Mouse (Mus musculus): ENCODE measurements at regions not wholly inside any gene's neighbourhood (a gene's known extent, or its start where the extent isn't known, plus 50 kb on each side); places are given as distances from the start of the nearest gene placed in this dataset.

DNA sequence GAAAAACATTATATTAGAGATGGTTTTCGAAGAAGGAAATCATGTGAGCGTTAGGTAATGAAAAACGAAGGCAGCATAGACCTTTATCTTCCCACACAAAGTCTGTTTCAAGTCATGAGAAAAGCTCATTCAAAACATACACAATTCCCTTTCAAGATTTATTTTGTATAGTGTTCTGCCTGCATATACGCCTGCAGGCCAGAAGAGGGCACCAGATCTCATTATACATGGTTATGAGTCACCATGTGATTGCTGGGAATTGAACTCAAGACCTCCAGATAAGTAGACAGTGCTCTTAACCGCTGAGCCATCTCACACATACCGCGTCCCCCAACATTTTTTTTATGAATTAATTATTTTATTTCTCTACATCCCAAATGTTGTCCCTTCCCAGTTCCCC lies 578.3 kb upstream of the Ccdc54 start:
- no peaks in the 10 kb centered on the region for H3K9me3 ChIP-seq (replicated peaks; ENCODE audit: insufficient read depth, low read length)
- H3K4me3 ChIP-seq (ENCODE audit: control insufficient read depth in 1 of 2, insufficient read depth in 1 of 2, low read depth in 2 of 2, low read length in 2 of 2), result no peak overlapping the region
- H3K4me1 ChIP-seq (ENCODE audit: control insufficient read depth in 1 of 2, insufficient read depth in 2 of 2, low read length in 2 of 2), result no peaks in the 10 kb centered on the region
- peak; percentile 2 for DNase-seq (ENCODE audit: low read depth, low spot score)
- H3K27ac ChIP-seq (ENCODE audit: control insufficient read depth, low read depth, low read length), result no peak overlapping the region
- H3K36me3 ChIP-seq (ENCODE audit: control insufficient read depth in 1 of 2, insufficient read depth in 2 of 2, low read length in 2 of 2), result no peaks in the 10 kb centered on the region
- no peak overlapping the region for H3K9ac ChIP-seq (ENCODE audit: control insufficient read depth, low read depth, low read length, poor library complexity, severe bottlenecking)
- H3K27me3 ChIP-seq (ENCODE audit: control insufficient read depth in 1 of 2, insufficient read depth in 2 of 2, low read length in 2 of 2), result no peaks in the 10 kb centered on the region
- no peaks in the 10 kb centered on the region for H3K79me2 ChIP-seq (ENCODE audit: control insufficient read depth, insufficient read depth, low read length, poor library complexity)
- TF ChIP-seq TBP (IDR thresholded peaks at IDR 0.05; ENCODE audit: low read depth, low read length) (no peak), MEF2A (IDR thresholded peaks at IDR 0.05; ENCODE audit: extremely low read depth, insufficient replicate concordance, low read depth, low read length, poor library complexity, severe bottlenecking) (no peak), ZC3H11A (IDR thresholded peaks at IDR 0.05; ENCODE audit: low read depth, low read length) (no peak), RAD21 (IDR thresholded peaks at IDR 0.05; ENCODE audit: low read depth, low read length) (peak; percentile 21), SMC3 (IDR thresholded peaks at IDR 0.05; ENCODE audit: low read depth, low read length) (peak; percentile 45), KAT2A (conservative IDR thresholded peaks at IDR 0.05; ENCODE audit: low read depth, low read length) (no peak), CTCF (IDR thresholded peaks at IDR 0.05 in 2 of 3, conservative IDR thresholded peaks at IDR 0.05 in 1 of 3; ENCODE audit: control insufficient read depth in 1 of 3, insufficient read depth in 1 of 3, low read depth in 2 of 3, low read length in 3 of 3, poor library complexity in 1 of 3, severe bottlenecking in 1 of 3) (peak in 2 of 3 experiments; percentile 39 to 41; a peak in 3 of 6 replicates), MAZ (IDR thresholded peaks at IDR 0.05; ENCODE audit: low read depth, low read length) (no peak), USF2 (IDR thresholded peaks at IDR 0.05; ENCODE audit: borderline replicate concordance in 1 of 2, insufficient read depth in 1 of 2, low read depth in 1 of 2, low read length in 2 of 2) (no peak), MYB (IDR thresholded peaks at IDR 0.05; ENCODE audit: low read depth, low read length) (no peak), CHD2 (IDR thresholded peaks at IDR 0.05; ENCODE audit: low read length) (no peak), POLR2A (IDR thresholded peaks at IDR 0.05; ENCODE audit: control insufficient read depth in 1 of 2, insufficient read depth in 1 of 2, low read depth in 1 of 2, low read length in 2 of 2, poor library complexity in 1 of 2) (no peak), ETS1 (IDR thresholded peaks at IDR 0.05; ENCODE audit: low read depth, low read length) (no peak), MAFK (IDR thresholded peaks at IDR 0.05; ENCODE audit: borderline replicate concordance, low read depth, low read length) (no peak)

- no peaks in the 10 kb centered on the region for H3K9me3 ChIP-seq (replicated peaks; ENCODE audit: insufficient read depth, low read length)
- no peaks in the 10 kb centered on the region for H3K27me3 ChIP-seq (ENCODE audit: control insufficient read depth in 1 of 2, insufficient read depth in 2 of 2, low read length in 2 of 2)
- H3K79me2 ChIP-seq (ENCODE audit: control insufficient read depth, insufficient read depth, low read length, poor library complexity), result no peaks in the 10 kb centered on the region
- H3K27ac ChIP-seq (ENCODE audit: control insufficient read depth, low read depth, low read length), result no peak overlapping the region
- TF ChIP-seq JUND (IDR thresholded peaks at IDR 0.05; ENCODE audit: low read depth, low read length) (no peak), GATA1 (IDR thresholded peaks at IDR 0.05; ENCODE audit: low read depth, low read length) (no peak)
- H3K36me3 ChIP-seq (ENCODE audit: control insufficient read depth in 1 of 2, insufficient read depth in 2 of 2, low read length in 2 of 2), result no peaks in the 10 kb centered on the region
- H3K4me3 ChIP-seq (ENCODE audit: control insufficient read depth in 1 of 2, insufficient read depth in 1 of 2, low read depth in 2 of 2, low read length in 2 of 2), result no peak overlapping the region
- no peak for DNase-seq (ENCODE audit: low read depth, low spot score)
- no peaks in the 10 kb centered on the region for H3K4me1 ChIP-seq (ENCODE audit: control insufficient read depth in 1 of 2, insufficient read depth in 2 of 2, low read length in 2 of 2)
- H3K9ac ChIP-seq (ENCODE audit: control insufficient read depth, low read depth, low read length, poor library complexity, severe bottlenecking), result no peak overlapping the region
Measured at GRCm38 (mm10) chr16:51160768-51161167, 569.8 kb upstream of the Ccdc54 start.

DNA sequence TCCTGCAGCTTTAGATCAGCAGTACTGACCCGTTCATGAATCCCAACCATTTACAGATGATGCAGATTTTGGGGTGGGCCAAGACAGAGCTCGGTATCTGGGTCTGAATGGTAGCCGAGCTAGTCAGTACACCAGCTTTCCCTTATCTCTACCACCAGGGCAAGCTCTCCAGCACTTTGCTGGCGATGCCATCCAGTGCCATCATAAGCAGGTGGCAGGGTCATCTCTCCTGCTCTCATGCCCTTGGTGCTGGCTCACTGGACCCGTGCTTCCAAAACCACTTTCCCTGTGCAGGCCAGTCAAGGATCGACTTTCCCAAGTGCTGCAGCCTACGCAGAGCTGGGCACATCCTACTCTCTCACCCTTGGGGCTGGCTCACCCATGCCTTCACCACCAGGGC lies 547.6 kb upstream of the Ccdc54 start:
- TF ChIP-seq ZNF384 (IDR thresholded peaks at IDR 0.05; ENCODE audit: low read depth, low read length) (no peak), MEF2A (IDR thresholded peaks at IDR 0.05; ENCODE audit: extremely low read depth, insufficient replicate concordance, low read depth, low read length, poor library complexity, severe bottlenecking) (no peak), CHD2 (IDR thresholded peaks at IDR 0.05; ENCODE audit: low read length) (no peak), BHLHE40 (IDR thresholded peaks at IDR 0.05; ENCODE audit: borderline replicate concordance, low read depth, low read length) (no peak), HCFC1 (IDR thresholded peaks at IDR 0.05; ENCODE audit: low read depth, low read length) (no peak), NRF1 (IDR thresholded peaks at IDR 0.05; ENCODE audit: insufficient read depth, low read depth, low read length, poor library complexity, severe bottlenecking) (no peak), GATA1 (IDR thresholded peaks at IDR 0.05; ENCODE audit: low read depth, low read length) (no peak), ZC3H11A (IDR thresholded peaks at IDR 0.05; ENCODE audit: low read depth, low read length) (no peak), MAX (IDR thresholded peaks at IDR 0.05; ENCODE audit: low read length) (no peak), ELF1 (IDR thresholded peaks at IDR 0.05; ENCODE audit: low read depth, low read length) (no peak), USF1 (IDR thresholded peaks at IDR 0.05; ENCODE audit: low read depth, low read length) (no peak), KAT2A (conservative IDR thresholded peaks at IDR 0.05; ENCODE audit: low read depth, low read length) (no peak), MYC (IDR thresholded peaks at IDR 0.05; ENCODE audit: low read depth, low read length) (no peak), ZKSCAN1 (IDR thresholded peaks at IDR 0.05; ENCODE audit: low read depth, low read length) (no peak)
- Histone ChIP-seq H3K79me2 (ENCODE audit: control insufficient read depth, insufficient read depth, low read length, poor library complexity) (no peaks in the 10 kb centered on the region), H3K4me3 (ENCODE audit: control insufficient read depth in 1 of 2, insufficient read depth in 1 of 2, low read depth in 2 of 2, low read length in 2 of 2) (no peak overlapping the region), H3K27ac (ENCODE audit: control insufficient read depth, low read depth, low read length) (no peak overlapping the region), H3K4me1 (ENCODE audit: control insufficient read depth in 1 of 2, insufficient read depth in 2 of 2, low read length in 2 of 2) (no peaks in the 10 kb centered on the region), H3K36me3 (ENCODE audit: control insufficient read depth in 1 of 2, insufficient read depth in 2 of 2, low read length in 2 of 2) (no peaks in the 10 kb centered on the region), H3K27me3 (ENCODE audit: control insufficient read depth in 1 of 2, insufficient read depth in 2 of 2, low read length in 2 of 2) (no peaks in the 10 kb centered on the region), H3K9ac (ENCODE audit: control insufficient read depth, low read depth, low read length, poor library complexity, severe bottlenecking) (no peak overlapping the region), H3K9me3 (replicated peaks; ENCODE audit: insufficient read depth, low read length) (no peaks in the 10 kb centered on the region)
- no peak for DNase-seq (ENCODE audit: low read depth, low spot score)

All from MEL (cell line).